Mouse (Mus musculus) testis, adult 2 months (tissue): Measurements from ENCODE around the gene Pex26.

Experiments used
- CTCF ChIP-seq: fragments of 200-500 bp; IDR thresholded peaks from 2 replicates; pipeline ENCODE4 v1.5.1; 2012; ENCODE audit warnings: low read depth, mild to moderate bottlenecking, inconsistent platforms, low read length, moderate library complexity; ENCODE audit not compliant: control insufficient read depth, insufficient read depth, insufficient replicate concordance
- POLR2A ChIP-seq: fragments of 200-500 bp; IDR thresholded peaks from 2 replicates; pipeline ENCODE4 v1.6.1; 2012; ENCODE audit warnings: low read depth, mild to moderate bottlenecking, inconsistent platforms, low read length, moderate library complexity; ENCODE audit not compliant: control insufficient read depth

DNA sequence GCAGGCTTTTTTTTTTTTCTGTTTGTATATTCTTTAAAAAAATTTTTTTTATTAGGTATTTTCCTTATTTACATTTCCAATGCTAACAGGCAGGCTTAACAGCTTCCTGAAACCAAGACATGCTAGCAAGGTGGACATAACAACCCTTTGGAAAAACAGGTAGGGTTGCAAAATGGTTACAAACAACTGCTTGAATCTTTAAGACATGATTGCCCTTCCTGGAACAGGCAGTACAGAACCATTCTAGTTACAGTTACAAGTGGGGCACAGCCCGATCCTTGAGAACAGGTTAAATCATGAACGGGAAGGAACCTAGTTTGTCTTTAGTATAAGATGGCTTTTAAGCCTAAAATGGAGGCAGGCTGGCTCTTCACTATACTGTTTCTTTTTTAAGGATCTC, 52.9 kb downstream of the Pex26 start:
- TF ChIP-seq POLR2A (no peak), CTCF (no peak)
